Mouse (Mus musculus) layer of hippocampus, postnatal 14 days (tissue): ENCODE results near the gene Hoxa10. TPM values are rescaled to one million over a fixed set of nuclear protein-coding genes. Genes with fewer than 3 reads are reported as not detected.

Experiments used
- DNase-seq, 2 experiments: peaks; one replicate each; pipeline ENCODE4 v3.0.0; 2021 to 2022; ENCODE audit warnings: low spot score in 2 of 2, mixed read lengths in 1 of 2
- total RNA-seq, 2 experiments: library from RNA; stranded (reverse); gene quantifications; 2 replicates each; pipeline ENCODE4 v1.2.3; 2021

Hoxa10 gene
- total RNA-seq, 2 experiments from 2014 or later: not detected

GRCm38 (mm10) chr6:52219234-52219942, 21.3 kb downstream of the Hoxa10 start:
- DNase-seq: no peak

GRCm38 (mm10) chr6:52218643-52219215, 21.9 kb downstream of the Hoxa10 start:
- no peak for DNase-seq

GRCm38 (mm10) chr6:52217895-52218642, 22.6 kb downstream of the Hoxa10 start:
- DNase-seq: no peak

GRCm38 (mm10) chr6:52217459-52217768, 23.2 kb downstream of the Hoxa10 start:
- no peak for DNase-seq

- DNase-seq: no peak
Observed at GRCm38 (mm10) chr6:52216691-52217458, 23.8 kb downstream of the Hoxa10 start.

- DNase-seq: no peak
Observed at GRCm38 (mm10) chr6:52215771-52216535, 24.7 kb downstream of the Hoxa10 start.

- DNase-seq: no peak
Observed at GRCm38 (mm10) chr6:52215070-52215469, 25.6 kb downstream of the Hoxa10 start.

GRCm38 (mm10) chr6:52214271-52214670, 26.4 kb downstream of the Hoxa10 start:
- no peak for DNase-seq

- no peak for DNase-seq
Observed at GRCm38 (mm10) chr6:52213119-52213986, 27.3 kb downstream of the Hoxa10 start, which contains the start of the genes Hoxa3 and Gm28308. Hoxa3 (minus strand) TSS chr6:52213336. Gm28308 (minus strand) TSS chr6:52213339.

- no peak for DNase-seq
Observed at GRCm38 (mm10) chr6:52212556-52213118, 28.0 kb downstream of the Hoxa10 start.

- no peak for DNase-seq
Observed at GRCm38 (mm10) chr6:52211961-52212360, 28.7 kb downstream of the Hoxa10 start.

GRCm38 (mm10) chr6:52211170-52211935, 29.3 kb downstream of the Hoxa10 start:
- DNase-seq: peak in 1 of 2 experiments; percentile 60

GRCm38 (mm10) chr6:52209685-52210046, 31.0 kb downstream of the Hoxa10 start:
- no peak for DNase-seq

GRCm38 (mm10) chr6:52208868-52209684, 31.6 kb downstream of the Hoxa10 start:
- no peak for DNase-seq

GRCm38 (mm10) chr6:52208072-52208867, 32.4 kb downstream of the Hoxa10 start, which contains the start of gene Hoxa6:
Hoxa6 (minus strand) TSS chr6:52208722.
- no peak for DNase-seq

GRCm38 (mm10) chr6:52207684-52207976, 33.0 kb downstream of the Hoxa10 start:
- no peak for DNase-seq
